Mouse (Mus musculus): ENCODE measurements around the gene Klhdc1.

The Klhdc1 gene

DNA sequence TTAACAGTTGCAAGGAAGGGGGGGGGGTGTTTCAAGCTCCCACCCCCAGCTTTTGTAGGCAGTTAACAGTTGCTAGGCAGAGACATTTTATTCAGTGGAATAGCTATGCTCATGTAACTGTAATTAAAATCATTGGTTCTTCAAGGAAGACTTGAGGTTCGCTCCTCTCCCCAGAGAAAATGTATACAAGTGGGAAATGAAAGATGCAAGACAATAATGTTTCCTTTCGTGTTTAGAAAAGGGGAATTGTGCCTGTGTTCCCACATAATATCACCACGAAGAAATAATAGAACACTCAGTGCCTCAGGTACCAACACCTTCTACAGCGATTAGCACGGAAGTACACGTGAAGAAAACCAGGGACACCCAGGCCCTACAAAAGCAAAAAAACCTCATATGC, at the start of gene Klhdc1:
TSS of gene Klhdc1 (plus strand) at position 301 of the 400 bp plus-strand sequence.
- no peak for DNase-seq

DNA sequence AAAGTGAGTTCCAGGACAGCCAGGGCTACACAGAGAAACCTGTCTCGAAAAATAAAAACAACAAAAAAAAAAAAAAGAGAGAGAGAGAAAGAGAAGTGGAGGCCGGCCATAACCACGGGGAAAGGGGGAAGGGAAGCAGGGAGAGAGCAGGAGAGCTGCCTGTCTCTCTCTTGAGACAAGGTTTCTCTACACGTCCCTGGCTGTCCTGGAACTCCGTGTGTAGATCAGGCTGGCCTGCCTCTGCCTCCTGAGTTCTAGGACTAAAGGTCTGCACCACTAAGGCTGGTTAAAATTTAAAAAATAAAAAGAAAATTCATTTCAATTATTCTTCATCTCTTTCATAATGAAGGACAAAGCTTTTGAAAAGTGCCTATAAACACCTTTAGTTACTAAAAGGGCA, 49.6 kb upstream of the Klhdc1 start:
- no peak for DNase-seq

DNA sequence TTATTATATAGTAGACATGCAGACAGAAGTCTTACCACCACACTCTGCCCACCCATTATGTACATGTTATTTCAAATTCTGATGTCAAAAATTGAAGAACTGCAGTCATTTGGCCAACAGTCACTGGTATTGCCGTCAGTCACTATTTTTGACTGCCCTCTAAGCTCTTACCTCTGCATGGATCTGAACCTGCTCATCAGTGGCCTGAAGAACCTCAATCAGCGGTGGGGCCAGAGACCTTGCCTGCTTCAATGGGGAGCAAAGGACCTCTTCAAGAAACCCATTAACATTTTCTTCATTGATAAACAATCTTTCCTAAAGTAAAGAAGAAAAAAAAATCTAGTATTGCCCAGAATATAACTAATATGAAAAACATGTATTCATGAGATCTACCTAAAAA, 48.3 kb upstream of the Klhdc1 start:
- DNase-seq, result no peak

DNA sequence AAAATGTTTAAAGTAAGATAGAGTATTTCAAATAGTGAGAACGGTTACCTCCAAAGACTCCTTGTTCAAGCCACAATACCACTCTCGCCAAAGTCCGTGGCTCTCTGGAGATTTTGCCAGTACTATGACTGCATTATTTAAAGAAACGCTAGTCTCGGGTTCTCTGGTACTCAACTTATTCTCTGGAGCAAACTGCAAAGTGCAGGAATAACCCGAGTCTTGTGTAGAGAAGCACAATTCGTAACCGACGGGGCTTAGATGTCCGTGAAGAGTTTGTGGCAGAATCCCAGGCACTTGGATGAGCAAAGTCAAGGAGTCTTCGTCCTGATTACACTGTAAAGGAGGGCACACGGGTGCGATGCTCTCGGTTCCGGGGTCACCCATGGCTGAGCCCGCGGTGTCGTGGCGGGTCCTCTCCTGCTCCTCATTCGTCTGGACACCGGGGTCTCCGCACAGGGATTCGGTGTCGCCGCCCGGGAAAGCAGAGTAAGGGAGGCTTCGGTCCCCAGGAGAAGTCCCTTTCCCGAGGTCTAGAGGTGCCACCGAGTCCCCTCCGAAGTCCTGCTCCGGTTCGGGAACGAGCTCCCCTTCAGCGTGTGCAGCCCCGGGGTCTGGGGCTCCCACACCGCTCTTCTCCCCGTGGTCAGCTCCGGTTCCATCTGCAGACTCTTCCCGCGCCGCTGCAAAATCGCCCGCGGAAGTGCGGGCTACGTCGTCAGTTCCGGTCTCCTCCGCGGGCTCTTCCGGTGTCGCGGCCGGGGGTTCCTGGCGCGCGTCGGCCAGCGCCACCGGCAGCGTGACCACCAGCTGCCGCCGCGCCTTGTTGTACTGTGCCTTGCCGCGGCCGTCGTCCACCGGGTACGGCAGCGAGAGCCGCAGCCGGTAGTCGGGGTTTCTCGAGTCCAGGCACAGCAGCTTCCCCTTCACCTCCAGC, 44.3 kb upstream of the Klhdc1 start, which contains the start of gene Gm49383:
TSS of gene Gm49383 (minus strand) at position 661 of the 934 bp plus-strand sequence.
- peak; percentile 76 for DNase-seq

DNA sequence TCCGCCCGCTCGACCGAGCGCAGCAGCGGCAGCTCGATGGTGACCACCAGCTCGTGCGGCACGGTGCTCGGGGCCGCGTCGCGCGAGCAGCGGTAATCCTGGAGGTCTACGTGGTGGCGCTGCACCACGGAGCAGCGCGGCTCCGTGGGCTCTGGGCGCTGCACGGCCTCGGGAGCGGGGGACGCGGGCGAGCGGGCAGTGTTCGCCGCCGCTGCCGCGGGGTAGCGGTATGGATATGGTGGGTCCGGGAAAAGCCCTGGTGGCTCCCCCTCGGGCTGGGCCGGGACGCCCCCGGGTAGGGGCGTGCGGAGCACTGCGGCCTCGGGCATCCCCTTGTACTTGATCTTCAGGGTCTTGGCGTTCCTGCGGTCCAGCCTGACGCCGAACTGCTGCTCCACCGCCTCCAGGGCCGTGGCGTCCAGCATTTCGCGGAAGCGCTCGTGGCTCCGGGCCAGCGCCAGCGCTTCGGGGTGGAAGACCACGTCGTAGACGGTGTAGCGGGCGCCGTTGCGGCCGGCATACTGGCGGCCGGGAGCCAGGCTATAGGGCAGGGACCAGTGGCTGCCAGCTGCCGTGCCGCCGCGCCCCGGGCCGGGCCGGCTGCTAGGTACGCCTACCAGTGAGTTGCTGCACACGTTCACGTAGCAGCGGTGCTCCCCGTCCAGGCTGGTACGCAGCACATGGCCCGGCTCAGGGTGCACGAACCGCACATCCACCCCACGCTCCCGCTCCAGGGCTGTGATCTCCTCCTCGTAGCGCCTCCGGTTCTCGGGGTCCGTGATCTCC, 43.4 kb upstream of the Klhdc1 start:
- peak; percentile 67 for DNase-seq

DNA sequence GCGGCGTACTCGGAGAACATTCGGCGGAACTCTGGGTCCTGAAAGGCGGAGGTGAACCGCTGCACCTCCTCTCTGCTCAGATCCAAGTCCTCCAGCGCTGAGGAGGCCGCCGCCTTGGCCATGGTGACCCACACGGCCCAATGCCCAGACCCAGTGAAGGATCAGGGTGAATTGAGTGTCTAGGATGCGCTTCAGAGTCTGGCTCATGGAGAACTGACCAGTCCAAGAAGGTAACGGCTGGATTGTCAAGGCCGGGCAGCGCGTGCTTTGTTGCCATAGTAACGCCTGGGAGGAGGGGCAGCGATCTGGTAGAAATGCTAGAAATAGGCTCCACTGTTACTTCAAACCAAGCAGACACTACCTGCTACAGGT, 42.8 kb upstream of the Klhdc1 start, which contains the start of gene Dnaaf2:
TSS of gene Dnaaf2 (minus strand) at position 266 of the 372 bp plus-strand sequence.
- no peak for DNase-seq

DNA sequence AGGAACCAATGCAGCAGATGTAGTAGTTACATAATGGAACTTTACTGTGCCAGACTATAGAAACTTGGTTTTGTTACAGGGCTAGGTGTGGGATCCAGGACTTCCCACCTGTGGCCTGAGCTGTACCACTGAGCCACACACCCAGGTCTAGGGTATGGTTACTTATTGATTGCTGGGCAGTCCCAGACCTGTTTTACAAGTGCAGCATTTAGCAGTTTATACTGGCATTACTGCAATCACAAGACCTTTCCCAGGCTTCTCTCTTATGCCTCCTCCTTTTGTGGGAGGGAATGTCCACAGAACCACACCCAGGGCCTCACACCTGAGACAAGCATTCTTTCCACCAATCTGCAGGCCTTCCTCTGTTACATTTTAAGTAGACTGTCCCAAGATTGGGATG, 42.0 kb upstream of the Klhdc1 start:
- DNase-seq, result no peak

DNA sequence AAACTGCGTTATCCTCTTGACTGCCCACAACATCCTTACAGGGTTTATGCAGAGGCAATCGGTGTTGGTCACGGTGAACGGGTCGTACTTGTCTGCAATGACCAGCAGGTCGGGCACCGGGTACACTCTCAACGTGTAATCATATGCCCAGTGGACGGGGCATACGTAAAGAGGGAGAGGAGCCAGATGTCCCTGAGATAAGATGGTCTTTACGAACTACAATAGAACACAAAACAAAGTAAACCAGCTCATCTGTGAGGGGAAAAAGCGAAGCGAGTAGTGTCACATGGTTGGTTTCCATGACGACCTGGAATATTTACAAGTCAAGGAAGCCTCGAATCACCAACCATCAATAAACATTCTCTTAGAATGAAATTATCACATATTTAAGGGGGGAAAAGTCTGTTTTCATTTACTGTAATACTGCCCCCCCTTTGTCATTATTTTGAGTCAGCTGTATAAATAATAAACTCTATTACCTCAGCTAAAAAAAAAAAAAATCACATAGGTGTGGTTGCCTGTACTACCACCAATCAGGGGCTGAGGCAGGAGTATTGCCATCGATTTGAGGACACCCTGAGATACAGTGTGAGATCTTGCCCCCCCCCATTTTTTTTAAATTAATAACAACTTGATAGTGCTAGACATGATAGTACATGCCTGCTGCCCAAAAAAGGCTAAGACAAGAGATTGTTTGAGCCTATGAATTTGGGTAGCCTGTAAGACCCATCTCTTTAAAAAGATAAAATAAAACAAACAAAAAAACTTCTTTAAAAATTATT, 36.7 kb upstream of the Klhdc1 start, which contains the start of gene Gm49384:
TSS of gene Gm49384 (minus strand) at position 216 of the 782 bp plus-strand sequence.
- no peak for DNase-seq

DNA sequence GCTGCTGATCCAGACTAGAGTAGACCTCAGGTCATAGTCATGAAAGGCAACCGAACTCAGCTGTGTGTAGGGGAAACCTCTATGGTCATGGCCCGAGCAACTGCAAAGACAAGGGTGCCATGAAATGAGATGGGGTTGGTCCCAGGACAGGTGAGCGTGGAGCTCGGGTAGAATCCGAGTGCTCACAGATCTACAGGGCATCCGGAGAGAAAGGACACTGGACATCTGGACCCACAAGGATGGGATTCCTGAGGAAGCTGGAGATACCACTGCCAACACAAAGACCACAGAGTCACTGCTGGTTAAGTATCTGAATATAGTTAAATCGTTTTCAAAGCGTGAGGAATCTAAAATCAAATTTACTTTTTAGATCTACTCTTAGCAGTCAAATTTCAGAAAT, 33.6 kb upstream of the Klhdc1 start:
- DNase-seq, result no peak

DNA sequence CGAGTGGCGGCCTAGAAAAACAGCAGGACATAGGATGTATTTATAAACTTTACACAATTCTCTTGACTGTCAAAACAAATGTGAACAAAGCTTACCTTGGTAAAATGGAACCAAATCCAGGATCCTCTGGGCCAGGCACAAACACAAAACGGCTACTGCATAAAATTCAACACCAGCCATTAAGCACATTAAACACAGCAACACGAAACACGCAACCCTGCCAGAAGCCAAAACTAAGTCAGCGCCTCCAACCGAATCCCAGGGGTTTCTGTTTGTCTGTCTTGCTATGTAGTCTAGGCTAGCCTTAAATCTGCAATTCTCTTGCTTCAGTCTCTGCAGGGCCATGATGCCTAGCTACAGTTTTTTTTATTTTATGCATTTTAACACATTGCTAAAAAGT, 33.0 kb upstream of the Klhdc1 start:
- DNase-seq, result no peak

DNA sequence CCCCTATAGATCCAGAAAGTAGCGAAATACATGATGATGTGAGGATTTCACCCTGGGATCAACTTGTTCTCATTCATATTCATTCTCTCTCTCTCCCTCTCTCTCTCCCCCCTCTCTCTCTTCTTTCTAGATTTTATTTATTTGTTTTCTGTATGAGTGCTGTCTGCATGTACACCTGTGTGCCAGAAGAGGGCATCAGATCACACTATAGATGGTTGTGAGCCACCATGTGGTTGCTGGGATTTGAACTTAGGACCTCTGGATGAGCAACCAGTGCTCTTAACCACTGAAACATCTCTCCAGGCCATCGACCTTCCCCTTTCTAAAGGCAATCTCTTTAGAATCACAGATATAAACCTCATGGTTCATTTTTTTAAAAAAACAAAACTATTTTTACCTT, 32.5 kb upstream of the Klhdc1 start:
- DNase-seq, result no peak

DNA sequence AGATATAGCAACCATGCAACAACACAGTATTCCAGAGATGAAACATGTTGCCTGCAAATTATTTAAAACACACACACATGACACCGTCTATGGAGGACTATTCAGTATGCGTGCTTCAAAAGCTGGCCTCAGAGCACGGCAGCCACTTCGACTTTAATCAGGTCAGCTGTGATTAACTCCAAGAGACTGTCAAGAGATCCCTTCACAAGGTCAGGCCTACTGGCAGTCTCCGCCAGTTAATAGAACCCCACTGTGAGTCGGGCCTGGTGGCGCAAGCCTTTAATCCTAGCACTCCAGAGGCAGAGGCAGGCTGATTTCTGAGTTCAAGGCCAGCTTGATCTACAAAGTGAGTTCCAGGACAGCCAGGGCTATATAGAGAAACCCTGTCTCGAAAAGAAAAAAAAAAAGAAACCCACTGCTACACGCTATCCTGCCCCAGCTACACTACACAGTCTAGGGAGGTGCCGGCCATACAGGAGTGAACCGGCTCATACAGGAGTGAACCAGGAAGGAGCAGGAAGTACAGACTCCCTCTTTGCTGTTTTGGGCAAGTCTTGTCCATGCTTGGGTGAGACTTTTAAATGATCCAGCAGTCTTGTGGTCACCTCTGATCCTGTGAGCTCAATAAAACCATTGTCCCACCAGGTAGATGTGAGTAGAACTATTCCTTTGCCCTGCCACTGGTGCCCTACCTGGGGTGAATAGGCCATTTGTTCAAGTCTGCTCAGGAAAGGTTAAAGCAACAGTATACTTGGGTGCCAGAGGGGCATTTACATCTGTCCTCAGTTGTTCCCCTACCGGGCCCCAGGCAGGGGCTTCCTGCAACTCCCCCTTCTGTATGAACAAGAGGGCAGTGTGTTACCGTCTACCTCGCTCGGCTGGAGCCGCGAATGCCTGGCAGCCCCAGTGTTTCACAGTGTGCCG, 30.7 kb upstream of the Klhdc1 start:
- no peak for DNase-seq

DNA sequence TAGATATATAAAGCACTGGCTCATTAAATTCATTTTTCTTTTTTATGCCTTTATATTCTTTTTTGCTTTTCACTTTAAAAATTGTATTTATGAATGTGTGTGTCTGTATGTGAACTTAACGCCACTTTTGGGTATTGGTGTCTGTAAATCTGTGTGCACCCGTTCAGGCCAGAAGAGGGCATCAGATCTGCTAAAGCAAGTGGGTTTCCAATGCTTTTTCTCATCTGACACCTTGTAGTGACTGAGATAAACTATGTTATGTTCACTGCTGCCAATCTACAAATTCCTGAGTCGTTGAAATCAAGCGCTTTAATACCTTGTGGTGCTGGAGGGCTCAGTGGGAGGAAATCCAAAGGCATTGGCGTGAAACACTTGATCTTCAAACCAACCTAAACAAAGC, 29.9 kb upstream of the Klhdc1 start:
- DNase-seq, result no peak

DNA sequence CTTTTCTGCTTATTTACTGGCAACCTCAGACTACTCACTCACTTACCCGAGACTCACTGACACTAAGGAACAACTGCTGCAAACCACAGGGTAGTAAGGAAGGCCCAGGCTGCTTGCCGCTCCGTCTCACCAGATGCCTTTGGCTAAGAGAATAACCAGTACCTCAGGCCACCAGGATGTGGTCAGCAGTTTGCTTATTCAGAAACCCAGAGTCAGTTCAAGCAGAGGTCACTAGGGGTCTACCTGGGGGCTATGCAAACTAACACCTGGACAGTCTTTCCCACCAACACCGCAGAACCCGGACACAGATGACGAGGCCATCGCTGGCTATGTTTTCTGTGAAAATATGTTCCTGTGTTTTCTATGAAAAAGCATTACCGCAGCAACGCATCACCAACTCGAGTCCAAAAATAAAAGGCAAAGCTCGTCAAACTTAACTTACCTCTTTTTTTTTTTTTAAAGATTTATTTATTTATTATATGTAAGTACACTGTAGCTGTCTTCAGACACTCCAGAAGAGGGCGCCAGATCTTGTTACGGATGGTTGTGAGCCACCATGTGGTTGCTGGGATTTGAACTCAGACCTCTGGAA, 27.7 kb upstream of the Klhdc1 start:
- no peak for DNase-seq

DNA sequence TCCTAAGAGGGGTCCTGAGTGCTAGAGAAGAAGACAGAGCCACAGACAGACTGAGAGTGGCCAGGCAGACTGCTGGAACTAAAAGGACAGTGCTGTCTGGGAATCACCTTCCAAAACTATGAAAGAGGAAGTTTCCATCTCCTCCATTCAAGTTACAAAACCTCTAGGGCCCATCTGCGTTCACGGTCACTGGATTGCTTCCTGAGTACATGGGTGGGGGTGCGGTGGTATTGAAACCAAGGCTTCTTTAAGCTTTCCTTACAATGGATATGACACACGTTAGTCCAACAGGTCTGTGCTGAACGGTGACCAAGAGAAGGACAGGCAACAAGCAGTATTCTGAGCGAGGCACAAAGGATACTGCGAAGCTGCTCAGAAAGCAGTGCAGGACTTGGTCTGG, 26.6 kb upstream of the Klhdc1 start:
- DNase-seq, result no peak

DNA sequence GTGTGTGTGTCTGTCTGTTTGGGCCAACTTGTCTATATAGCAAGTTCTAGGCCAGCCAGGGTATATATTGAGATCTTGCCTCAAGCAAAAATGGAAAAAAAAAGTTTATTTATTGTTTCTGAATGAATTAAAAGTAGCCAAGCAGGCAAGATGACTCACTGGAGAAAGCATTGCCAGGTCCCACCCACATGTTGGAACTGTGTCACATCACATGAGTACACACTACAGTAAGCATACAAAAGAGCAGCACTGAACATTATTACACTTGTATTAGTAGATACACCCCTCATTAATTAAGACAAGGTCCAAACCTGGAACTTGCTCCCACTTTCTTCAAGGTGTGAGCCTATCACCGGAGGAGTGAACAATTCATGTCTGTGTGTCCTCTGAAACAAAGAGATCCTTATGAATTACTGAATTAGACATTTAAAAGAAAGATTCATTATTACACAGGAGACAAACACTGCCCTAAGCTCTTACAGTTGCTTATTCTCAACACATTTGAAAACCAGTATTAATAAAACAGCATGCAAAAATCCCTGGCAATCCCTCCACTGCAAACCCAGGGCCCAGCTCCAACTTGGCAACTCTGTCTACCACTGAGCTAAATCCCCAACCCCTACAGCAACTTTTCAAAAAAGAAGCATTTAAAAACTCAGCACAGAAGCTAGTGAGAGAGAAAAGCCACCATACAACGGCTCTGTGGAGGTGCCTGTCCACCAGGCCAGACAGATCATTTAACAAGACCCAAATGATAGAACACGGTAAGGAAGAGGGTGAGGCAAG, 25.8 kb upstream of the Klhdc1 start:
- no peak for DNase-seq

DNA sequence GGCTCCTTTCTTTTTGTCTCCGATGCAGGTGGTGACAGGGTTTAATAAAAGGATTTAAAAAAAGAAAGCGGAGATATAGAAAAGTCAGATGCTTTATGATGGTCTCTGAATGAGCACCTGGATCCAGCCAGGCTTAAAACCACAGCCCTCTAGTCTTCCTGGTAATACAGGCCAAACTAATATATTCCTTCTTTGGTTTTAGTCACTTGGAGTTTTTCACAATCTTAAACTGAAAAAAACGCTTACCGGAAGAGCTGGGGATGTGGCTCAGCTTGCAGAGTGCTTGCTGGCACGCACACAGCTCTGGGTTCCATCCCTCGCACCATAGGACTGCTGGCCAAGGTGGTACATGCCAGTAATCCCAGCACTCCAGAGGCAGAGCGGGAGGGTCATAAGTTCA, 24.4 kb upstream of the Klhdc1 start:
- no peak for DNase-seq

DNA sequence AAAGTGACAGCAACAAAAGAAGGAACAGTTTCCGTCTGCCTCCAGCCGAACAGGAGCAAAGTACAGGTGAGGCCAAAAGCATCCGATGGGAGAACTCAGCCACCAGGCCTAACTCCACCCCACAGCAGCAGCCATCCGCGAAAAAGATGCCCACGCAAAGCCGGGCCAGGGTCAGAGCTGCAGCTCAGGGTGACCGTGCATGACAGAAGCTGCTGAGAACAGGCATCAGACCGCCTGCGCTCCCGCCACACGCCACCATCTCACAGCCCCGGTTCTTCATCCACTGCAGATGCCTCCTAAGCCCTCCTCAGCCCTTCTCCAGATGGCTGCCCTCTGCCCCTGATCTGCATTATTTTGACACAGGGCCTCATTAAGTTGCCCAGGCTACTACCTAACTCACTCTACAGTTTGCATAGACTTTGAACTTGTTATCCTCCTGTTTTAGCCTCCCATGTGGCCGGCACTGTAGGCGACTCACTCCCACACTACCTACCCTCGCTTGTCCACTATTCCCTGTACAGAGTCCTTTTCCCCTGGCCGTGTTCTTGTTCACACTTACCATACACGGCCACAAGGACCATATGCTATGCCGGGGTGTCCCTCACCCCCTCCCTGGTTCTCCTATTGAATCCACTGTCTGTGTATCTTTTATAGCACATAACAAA, 20.2 kb upstream of the Klhdc1 start:
- no peak for DNase-seq

DNA sequence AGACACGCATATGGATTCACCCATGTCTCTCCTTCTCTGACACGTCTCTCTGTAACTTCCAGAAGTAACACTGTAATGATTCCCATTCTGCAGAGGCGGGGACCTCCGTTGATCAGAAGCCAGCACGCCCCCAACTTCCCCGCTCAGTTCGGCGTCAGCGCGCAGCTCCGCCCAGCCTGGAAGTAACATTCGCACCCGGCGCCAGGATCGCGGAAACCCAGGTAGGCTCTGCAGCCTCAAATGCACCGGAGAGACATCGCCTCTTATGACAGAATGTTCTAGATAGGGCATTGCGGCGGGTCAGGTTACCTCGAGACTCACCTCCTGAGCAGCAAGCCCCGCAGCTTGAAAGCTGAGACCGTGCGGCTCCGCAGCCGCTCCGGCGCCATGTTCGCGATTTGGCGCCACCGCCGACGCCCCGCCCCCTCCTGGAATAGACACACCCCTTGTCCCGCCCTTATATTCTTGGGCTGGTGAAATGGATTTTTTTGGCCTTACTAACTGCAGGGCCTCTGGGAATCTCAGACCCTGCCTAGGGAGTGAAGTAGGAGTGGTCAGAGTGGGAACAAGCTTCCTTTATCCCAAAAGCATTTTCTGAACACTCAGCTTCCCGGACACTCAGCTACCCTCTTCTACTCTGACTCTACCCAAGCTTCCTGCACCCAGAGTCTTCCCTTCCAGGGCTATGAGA, 13.1 kb upstream of the Klhdc1 start, which contains the start of gene Pole2:
TSS of gene Pole2 (minus strand) at position 420 of the 691 bp plus-strand sequence.
- peak; percentile 79 for DNase-seq

All from cerebellum, adult 9-11 months (tissue).